Mouse (Mus musculus) bone marrow macrophage, adult 2 months (primary cell): Measurements from ENCODE around the gene Med25. TPM values are rescaled to one million over a fixed set of nuclear protein-coding genes. Genes with fewer than 3 reads are reported as not detected.

Experiments
- H3K27ac ChIP-seq: 2 replicates; pipeline ENCODE4 v1.5.1; 2012; ENCODE audit warnings: low read depth, low read length; ENCODE audit not compliant: insufficient read depth
- H3K4me1 ChIP-seq: 2 replicates; pipeline ENCODE4 v1.6.1; 2012; ENCODE audit warnings: low read length; ENCODE audit not compliant: control insufficient read depth, insufficient read depth
- H3K4me3 ChIP-seq: 2 replicates; pipeline ENCODE4 v1.5.1; 2012; ENCODE audit warnings: mild to moderate bottlenecking, low read length, moderate library complexity; ENCODE audit not compliant: insufficient read depth
- CTCF ChIP-seq: IDR thresholded peaks from 2 replicates; pipeline ENCODE4 v1.5.1; 2012; ENCODE audit warnings: low read depth, mild to moderate bottlenecking, low read length, moderate library complexity
- POLR2A ChIP-seq: IDR thresholded peaks from 2 replicates; pipeline ENCODE4 v1.6.1; 2012; ENCODE audit warnings: mild to moderate bottlenecking, low read depth, low read length, borderline replicate concordance
- polyA plus RNA-seq: library from polyadenylated mRNA; stranded (reverse); fragments of >200 nt; gene quantifications from 2 replicates; pipeline ENCODE4 v1.2.4, GENCODE M21; 2012; ENCODE audit not compliant: missing spikeins, insufficient read depth, insufficient read length

Med25 gene
- polyA plus RNA-seq, 1 experiment, result 33.4 TPM

- Histone ChIP-seq H3K4me1 (peaks cover 22% of the 10 kb centered on the region), H3K4me3 (peak overlapping the region; percentile 65)
- TF ChIP-seq POLR2A (no peak), CTCF (no peak)
Measured at GRCm38 (mm10) chr7:44850146-44850545, 42.4 kb downstream of the Med25 start.

GRCm38 (mm10) chr7:44849416-44850111 is 42.9 kb downstream of the Med25 start:
- Histone ChIP-seq H3K27ac (peak overlapping the region; percentile 96), H3K4me3 (peak overlapping the region; percentile 65), H3K4me1 (peaks cover 20% of the 10 kb centered on the region)
- no peak for TF ChIP-seq CTCF
- TF ChIP-seq POLR2A, result no peak

More at GRCm38 (mm10) chr7:44850146-44850545, 42.4 kb downstream of the Med25 start:
- peak overlapping the region; percentile 96 for H3K27ac ChIP-seq

DNA sequence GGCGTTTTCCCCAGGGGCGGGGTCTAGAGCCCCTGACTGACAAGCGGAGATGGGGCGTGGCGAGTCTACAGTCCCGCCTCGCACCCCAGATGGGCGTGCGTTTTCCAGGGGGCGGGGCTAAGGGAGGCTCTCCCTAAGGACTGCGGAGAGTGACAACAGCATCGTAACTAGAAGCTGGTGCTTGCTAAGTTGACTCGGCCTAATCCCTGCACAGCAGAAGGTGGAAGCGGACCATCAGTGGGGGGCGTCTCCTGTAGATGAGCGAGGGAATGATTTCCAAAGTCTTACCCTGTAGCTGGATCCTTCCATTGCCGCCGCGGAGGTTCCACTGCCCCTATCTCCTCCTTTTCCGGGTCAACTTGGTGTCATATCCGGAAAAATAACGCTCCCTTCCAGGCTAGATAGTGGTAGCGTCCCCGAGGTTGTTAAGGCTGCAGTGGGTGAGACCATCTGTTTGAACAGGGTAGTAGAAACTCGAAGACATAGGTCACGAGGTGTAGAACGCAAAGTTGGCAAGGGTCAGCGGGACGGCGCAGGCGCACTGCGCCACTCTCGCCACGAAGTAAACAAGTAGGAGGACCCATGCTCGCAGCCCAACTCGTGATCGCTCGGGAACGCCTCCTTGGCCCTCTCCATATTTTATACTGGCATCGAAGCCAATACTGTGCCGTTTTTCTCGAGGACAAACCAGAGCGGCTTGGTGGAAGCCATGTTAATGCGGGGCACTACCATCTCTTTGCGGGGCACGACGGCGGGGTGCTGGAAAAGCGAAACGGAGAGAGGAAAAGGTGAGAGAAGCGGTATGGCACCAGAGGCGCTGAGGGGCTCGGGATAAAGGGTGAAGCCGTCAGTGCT is 43.7 kb downstream of the Med25 start, which contains the start of the genes Akt1s1 and Tbc1d17:
Gene Akt1s1 (plus strand): TSS at position 431 of the 855 bp plus-strand sequence.
Gene Tbc1d17 (minus strand): TSS at position 519 of the 855 bp plus-strand sequence.
- H3K4me3 ChIP-seq, result peak within 1 kb of the TSS; percentile 65
- H3K4me1 ChIP-seq, result peaks cover 18% of the 10 kb centered on the region
- peak within 1 kb of the TSS; percentile 96 for H3K27ac ChIP-seq
- TF ChIP-seq POLR2A (0 out of 2 replicates have a peak, but pooled peaks have one; percentile 19), CTCF (no peak)

- H3K27ac ChIP-seq, result no peak overlapping the region
- no peak for TF ChIP-seq POLR2A
- TF ChIP-seq CTCF, result no peak
- H3K4me1 ChIP-seq, result peaks cover 9% of the 10 kb centered on the region
- H3K4me3 ChIP-seq, result peak overlapping the region; percentile 65
Measured at GRCm38 (mm10) chr7:44847772-44848171, 44.7 kb downstream of the Med25 start.

GRCm38 (mm10) chr7:44846804-44847203 is 45.7 kb downstream of the Med25 start:
- TF ChIP-seq POLR2A (no peak), CTCF (no peak)
- Histone ChIP-seq H3K4me1 (peaks cover 9% of the 10 kb centered on the region), H3K27ac (no peak overlapping the region), H3K4me3 (no peak overlapping the region)

GRCm38 (mm10) chr7:44845006-44845405 is 47.5 kb downstream of the Med25 start:
- Histone ChIP-seq H3K4me1 (0 out of 2 replicates have a peak, but pooled peaks cover 2% of the 10 kb centered on the region), H3K27ac (no peak overlapping the region), H3K4me3 (no peak overlapping the region)
- TF ChIP-seq POLR2A (no peak), CTCF (no peak)

- Histone ChIP-seq H3K4me3 (no peak overlapping the region), H3K27ac (no peak overlapping the region), H3K4me1 (peaks cover 5% of the 10 kb centered on the region)
- TF ChIP-seq POLR2A, result no peak
- TF ChIP-seq CTCF, result no peak
Measured at GRCm38 (mm10) chr7:44841825-44842463, 50.6 kb downstream of the Med25 start.

DNA sequence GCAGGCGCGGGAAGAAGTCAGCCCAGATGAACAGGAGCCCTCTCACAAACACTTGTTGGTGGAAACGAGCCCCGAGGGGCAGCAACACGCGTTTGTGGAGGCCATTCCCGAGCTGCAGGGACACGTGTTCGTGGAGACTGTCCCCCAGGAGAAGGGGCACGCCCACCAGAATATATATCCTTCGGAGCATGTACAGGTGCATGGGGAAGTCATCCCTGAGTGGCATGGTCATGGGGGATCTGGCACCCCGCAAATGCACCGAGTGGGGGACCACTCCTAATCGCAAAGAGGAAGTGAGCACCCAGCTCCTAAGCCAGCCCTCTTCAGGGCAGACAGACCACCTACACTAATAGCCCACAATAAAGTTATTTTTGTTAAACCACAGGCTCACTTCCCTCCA is 52.1 kb downstream of the Med25 start:
- no peak for TF ChIP-seq POLR2A
- TF ChIP-seq CTCF, result no peak
- no peak overlapping the region for H3K27ac ChIP-seq
- peaks cover 19% of the 10 kb centered on the region for H3K4me1 ChIP-seq
- H3K4me3 ChIP-seq, result no peak overlapping the region

DNA sequence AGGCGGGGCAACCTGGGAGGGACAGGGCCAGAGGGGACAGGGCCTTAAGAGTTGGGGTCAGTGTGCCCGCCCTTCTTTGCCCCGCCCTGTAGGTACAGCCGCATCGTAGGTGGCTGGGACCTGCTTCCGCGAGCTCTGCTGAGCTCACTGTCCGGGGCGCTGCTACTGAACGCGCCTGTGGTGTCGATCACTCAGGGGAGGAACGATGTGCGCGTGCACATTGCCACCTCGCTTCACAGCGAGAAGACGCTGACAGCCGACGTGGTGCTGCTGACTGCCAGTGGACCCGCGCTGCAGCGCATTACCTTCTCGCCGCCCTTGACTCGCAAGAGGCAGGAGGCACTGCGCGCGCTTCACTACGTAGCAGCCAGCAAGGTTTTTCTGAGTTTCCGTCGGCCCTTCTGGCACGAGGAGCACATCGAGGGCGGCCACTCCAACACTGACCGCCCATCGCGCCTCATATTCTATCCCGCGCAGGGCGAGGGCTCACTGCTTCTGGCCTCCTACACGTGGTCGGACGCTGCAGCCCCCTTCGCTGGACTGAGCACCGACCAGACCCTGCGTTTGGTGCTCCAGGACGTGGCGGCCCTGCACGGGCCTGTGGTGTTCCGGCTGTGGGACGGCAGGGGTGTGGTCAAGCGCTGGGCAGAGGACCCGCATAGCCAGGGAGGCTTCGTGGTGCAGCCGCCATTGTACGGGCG is 52.9 kb downstream of the Med25 start:
- no peak overlapping the region for H3K4me3 ChIP-seq
- no peak overlapping the region for H3K27ac ChIP-seq
- no peak for TF ChIP-seq CTCF
- no peak for TF ChIP-seq POLR2A
- peaks cover 27% of the 10 kb centered on the region for H3K4me1 ChIP-seq
